Mouse (Mus musculus) retina, postnatal 7 days (tissue): ENCODE data around the gene Igsf3.
A peak's percentile ranks its signal among the peaks of the same experiment; 100 is the strongest.

ENCODE experiments used
- DNase-seq: peaks from one replicate; pipeline ENCODE4 v3.0.0-alpha.2; 2012; ENCODE audit warnings: low read depth, low spot score

Gene Igsf3

DNA sequence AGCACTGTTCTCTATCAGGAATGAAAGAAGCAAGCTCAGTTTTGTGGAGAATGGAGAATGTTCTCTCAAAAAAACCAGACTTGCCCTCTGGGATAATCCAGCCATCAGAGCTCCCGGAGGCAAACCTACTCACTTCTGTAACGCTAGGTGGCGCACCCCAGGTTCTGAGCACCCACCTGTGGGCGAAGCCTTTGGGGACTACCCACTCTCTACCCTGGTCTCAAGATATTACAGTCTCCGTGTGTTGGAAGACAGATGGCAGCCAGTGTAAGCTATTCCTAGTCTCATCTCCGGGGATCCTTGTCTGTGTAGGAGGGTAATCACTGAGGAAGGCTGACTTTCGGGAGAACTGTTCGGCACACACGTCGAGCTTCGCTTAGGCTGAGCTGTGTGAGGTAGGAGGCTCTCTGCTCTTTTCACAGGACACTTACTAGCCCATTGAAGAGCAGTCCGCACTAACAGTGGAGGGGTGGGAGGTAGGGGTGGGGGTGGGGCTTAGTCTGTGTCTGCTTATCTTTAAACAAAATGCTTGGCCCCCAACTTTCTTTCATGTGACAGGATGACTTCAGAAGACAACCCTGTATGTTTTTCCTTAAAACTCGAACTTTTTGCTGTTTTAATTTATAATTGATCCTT lies 4.4 kb upstream of the Igsf3 start:
- no peak for DNase-seq

DNA sequence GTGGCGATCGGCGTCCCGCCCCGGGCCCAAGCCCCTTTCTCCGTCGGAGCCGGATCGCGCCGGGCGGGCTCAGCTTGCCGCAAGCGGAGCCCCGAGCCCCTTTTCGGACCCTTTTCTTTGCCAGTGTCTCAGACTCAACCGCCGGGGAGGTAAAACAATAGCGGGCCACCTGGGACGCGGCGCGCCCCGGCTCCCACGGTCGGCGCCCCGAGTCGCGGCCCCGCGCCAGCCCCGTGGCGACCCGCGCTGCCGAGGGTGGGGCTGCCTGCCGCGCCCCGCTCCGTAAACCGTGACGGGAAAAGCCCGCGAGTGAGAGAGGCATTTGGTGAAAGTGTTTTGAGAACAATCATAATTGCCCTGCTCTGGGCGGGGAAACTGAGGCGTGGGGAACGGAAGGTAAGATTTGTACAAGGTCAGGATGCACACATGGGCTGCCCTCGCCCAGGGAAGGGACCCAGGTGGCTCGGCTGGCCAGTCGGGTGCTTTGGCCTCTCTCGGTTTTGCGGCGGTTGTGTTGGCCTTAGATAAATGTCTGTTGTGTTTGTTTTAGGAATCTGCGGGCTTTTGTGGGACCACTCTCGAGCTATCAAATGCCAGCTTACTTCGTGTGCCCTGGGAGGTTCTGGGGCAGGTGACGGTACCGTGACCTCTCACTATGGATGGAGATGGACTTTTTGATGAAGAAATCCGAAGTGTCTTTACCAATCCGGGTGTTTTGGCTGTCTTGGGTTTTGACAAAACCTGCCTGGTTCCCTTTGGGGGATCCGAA lies 557 bp downstream of the Igsf3 start:
- DNase-seq, result no peak

DNA sequence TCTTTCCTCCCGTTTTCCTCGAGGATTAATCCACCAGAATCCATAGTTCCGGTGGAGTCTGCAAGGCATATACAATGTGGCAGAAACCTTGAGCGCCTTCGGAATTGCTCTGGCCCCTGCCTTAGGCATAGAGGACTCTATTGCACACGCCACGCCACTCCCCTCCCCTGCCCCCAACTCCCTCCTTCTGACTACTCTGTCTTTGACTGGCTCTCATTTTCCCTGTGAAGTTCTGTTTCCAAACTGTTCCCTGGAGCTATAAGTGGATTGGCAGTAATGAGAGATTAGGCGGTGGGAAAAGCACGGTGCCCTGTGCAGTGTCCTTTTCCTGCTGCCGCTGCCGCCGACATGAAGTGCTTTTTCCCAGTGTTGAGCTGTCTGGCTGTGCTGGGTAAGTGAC lies 1.2 kb downstream of the Igsf3 start:
- no peak for DNase-seq

DNA sequence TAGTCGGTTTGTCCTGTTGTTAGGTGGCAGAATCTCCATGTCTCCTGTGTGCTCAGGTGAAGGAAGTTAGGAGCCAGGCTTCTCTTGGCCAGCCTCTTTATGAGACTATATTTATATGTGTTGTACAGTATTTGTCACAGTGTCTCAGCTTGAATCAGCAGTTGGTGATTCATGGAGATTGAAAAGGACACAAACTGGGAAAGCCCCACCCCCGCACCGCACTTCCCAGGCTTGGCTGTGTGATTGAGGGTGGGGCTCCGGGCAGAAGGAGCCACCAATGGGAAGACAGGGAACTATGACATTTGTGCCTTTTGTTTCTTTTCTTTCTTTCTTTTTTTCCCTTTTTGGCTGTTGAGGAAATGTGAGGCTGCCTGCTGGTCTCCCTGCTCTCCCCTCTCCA lies 2.9 kb downstream of the Igsf3 start:
- no peak for DNase-seq

DNA sequence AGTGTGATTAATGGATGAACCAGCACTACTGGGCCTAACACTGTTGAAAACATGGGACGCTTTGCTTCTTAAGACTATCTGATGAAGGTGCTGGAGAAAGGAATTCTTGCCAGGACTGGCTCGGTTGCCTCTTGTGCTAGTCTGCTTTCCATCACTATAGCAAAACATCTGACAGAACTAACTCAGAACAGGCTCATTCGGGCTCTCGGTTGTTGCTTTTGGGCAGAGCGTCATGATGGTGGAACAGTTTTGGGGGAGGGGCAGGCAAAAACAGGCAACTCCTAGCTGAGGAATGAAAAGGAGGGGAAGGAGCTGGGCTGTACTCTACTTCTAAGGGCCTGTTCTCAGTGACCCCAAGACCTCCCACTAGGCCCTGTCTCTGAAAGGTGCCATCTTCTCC lies 4.8 kb downstream of the Igsf3 start:
- no peak for DNase-seq

DNA sequence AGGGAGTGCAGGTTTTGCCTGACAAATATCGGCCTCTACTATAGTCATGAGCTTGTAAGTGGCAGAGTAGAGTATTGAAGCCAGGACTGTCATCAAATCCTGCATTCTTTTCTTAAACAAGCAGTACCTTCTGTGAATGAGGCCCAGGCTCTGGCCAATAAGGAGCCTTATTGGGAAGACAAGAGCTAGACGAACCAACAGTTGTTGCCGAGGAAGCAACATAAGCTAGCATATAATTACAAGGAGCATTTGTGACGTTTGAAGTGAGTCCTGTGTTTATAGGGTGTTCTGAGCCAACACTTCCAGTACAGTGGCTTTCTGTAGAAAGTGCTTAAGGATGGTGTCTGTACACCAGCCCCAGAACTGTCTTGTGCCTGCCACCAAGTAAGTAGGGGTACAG lies 5.9 kb downstream of the Igsf3 start:
- no peak for DNase-seq

DNA sequence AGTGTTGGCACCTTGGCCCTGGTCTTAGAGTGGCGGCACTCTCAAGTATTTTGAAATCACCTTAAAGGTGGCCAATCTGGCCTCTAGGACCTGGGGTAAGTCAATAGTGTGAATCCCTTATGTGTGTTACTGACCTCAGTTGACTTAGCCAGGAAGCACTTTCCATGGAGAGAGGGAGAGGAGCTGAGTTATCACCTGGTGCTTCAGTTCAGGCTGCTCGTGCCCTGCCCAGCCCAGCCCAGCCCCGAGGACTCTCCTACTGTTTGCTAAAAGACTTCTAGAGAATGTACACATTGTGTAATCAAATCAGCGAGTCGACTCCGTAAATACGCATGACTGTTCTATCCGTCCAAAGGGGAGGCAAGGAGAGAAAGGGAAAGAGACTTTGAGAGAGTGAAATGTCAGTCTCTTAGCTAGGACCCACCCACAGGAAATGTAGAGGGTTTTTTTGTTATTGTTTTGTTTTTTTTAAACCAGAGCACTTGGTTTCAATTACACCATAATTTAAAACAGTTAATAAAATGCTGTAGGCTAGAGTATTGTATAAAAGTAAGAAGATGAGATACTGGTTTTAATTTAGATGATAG lies 9.6 kb downstream of the Igsf3 start:
- no peak for DNase-seq

DNA sequence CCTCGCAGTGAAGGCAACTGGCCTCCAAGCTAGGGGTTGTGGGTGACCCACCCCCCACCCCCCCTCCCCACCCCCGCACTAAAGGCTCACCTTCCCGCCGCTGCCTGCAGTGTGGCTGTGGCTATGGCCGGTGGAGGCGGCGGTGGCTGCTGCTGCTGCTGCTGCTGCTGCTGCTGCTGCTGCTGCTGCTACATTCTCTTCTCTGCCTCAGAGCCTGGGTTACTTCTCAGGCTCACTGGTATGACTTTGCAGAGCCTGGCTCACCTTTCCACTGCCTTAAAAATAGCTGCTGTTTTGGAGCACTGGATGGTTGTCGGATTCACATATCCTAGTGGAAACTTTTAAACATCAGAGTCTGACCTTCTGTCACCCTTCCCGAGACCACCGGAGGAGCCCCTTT lies 11.0 kb downstream of the Igsf3 start:
- DNase-seq, result no peak

DNA sequence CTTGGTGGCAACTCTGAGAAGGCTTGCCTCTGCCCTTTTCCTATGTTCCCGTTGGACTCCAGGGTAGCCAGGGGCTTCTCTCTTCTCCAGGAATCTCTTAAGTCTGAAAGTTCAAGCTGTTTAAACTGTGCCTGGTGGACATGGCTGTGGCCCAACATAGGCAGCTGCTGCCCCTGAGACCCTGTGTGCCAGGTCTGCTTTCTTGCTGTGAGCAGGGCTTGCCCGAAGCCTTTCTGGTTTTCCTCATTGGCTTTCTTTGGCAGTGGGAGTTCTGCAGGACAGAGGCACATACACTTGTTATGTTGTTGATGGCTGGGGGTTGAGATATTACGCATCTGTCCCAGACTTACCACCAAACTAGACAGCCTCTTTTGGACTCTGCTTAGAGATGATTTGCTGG lies 12.7 kb downstream of the Igsf3 start:
- no peak for DNase-seq

DNA sequence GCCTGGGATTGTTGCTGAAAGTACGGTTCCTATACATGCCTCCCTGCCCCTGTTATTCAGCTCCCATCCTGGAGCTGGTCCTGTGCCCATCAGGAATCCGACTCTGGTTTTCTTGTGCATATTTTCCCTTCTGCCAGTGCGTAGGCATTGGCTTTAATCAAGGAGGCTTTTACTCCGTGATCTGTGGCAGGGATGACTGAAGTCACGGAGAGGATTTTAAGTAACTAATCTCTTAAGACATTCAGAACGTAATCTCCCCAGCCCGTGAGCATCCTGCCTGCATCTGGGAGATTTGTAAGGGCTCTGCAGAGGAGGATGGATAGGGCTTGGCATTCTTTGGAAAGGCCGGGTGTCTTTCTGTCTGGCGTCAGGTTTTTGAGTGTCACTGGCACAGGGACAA lies 13.6 kb downstream of the Igsf3 start:
- DNase-seq, result peak; percentile 35

DNA sequence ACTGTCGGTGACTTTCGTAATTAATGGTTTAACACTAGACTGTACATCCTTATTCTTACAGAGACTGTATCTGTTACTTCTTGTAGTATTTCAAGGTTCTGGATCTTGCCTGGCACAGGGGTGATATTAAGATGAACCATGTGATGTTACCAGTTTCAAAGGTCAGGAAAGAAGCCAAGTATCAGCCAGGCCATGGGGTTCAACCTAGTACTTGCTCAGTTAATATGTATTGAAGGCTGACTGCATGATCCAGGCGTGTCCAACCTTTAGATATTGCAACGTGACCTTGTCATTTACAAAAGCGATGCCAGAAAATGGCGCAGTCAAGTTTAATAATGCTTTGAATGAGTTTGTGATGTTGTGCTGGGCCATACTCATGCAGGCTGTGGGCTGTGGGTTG lies 15.1 kb downstream of the Igsf3 start:
- DNase-seq, result no peak

DNA sequence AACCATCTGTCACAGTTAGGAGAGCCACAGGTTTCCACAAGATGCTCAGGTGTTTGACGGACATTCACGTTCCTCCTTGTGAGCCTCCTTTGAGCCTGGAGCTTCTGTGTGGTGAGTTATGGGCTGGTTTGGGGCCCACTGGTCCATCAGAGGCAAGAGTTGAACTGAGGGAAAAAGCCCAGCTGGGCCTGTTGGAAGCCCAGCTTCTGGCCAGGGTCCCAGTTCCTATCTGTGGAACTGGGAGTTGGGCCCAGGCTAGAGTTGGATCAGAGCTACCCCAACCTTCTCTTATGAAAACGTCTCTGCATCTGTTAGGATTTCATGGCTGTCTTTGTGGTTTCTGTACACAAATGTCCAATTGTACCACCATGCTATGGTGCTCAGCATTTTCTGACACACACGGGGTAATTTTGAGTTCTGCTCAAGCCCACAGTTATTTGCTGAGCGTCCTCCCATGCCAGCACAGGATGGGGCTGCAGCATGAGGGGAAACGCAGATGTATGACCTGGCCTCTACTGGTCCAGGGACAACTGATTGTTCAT lies 16.3 kb downstream of the Igsf3 start:
- no peak for DNase-seq

DNA sequence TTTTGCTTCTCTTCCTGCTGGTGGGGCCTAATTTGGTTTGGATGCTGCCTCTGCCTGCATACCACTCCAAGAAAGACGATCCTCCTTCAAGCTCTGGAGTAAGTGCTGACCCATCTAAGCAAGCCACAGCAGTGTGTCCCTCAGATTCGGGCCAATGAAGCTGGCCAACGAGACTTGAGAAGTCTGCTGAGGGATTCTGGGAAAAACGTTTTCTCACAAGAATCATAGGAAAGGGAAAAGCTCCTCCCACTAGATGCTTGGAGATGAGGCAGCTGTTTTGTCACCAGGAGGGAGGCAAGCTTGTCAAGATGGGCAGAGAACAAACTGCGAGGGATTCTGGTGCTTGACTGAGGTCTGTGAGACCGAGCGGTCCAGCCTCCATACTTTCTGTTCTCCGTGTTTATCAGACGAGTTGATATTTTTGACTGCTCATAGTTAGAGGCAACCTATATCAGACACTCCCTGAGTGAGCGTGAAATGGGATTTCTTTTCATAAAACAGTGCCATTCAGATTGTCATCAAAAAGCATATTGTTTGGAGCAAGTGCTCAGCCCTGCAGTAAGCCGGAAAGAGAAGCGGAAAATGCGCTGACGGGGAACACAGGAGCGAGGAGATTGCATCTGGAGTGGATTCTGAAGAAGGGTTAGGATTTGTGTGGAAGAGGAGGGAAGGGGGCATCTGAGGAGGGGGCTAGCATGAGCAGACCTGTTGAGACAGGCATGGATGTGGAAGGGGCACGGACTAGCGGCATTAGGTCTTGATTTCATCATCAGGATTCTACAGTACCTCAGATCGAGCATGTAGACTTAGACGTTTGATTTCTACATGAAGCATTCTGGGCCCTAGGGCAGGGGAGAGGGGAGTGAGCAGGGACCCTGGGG lies 17.0 kb downstream of the Igsf3 start:
- no peak for DNase-seq

DNA sequence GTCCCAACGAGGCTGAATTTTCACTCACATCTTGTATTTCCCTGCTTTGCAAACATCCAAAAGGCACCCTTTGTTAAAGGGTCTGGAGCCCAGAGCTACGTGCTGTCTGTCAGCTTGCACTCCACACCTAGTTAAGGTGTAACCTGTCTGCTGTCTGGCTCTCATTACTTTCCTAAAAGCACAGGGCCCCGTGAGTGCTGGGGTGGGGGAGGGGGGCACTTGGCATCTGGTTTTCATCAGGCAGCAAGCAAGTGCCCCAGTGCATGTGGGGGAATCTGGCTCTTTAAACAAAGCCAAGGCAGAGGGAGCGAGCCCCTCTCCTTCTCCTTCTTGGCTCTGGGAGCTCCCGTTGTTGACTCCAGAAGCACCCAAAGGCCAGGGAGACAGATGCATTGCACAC lies 18.5 kb downstream of the Igsf3 start:
- DNase-seq, result no peak

DNA sequence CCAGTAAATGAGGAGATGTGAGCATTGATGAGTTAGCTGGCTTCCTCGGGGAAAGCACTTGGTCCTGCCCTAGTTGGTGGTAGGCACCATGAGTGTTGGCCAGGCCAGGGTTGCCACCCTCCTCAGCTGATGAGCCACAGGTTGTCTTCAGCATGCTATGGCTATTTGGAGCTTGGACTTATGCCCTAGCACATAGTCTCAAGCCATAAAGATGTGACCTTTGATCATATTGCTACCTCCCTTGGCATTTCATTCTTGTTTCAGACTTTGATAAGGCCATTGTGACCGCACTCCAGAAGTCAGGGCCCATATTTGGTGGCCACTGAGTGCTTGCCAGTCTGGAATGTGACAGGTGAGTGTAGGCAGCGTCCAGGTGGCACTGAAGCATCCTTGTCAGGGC lies 19.2 kb downstream of the Igsf3 start:
- no peak for DNase-seq

DNA sequence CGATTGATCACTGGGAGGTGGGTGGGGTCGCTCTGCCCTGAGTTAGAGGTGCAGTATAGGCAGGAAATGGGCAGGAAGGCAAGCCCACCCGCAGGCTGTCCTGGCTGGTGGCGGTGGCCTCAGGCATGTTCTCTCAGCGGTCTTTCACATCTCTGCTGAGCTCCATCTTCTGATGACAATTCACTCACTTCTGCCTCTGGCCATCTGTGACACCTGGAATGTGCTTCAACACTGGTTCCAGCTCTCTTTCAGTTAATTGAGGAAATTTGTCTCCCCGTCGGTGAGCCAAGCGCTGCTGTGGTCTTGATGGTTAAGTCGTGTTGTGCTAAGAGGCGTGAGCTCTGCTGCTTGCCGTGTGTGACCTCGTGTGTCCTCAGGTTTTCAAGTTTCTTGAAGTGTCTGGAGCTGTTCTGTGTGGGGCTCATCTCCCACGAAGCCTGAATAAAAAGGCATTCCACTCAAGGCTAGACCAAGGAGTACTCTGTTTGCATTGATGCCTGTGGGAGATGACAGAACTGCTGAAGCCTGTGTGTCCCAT lies 19.9 kb downstream of the Igsf3 start:
- no peak for DNase-seq

DNA sequence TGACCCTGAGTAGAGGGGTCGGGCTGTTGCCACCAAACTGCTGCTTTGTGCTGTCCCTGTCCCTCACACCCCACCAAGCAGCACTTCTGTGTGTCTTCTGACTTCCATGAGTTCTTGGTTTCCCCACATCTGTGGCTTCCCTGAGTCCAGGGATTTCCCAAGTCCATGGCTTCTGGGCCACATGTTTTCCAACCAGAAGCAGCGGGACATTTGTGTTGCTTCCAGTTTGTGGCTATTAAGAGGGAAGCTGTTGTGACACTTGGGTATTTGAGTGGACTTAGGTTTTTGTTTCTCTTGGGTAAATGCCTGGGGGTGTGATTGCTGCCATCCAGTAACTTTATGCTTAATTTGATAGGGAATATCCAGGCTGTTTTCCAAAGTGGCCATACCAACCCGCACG lies 20.5 kb downstream of the Igsf3 start:
- DNase-seq, result no peak

DNA sequence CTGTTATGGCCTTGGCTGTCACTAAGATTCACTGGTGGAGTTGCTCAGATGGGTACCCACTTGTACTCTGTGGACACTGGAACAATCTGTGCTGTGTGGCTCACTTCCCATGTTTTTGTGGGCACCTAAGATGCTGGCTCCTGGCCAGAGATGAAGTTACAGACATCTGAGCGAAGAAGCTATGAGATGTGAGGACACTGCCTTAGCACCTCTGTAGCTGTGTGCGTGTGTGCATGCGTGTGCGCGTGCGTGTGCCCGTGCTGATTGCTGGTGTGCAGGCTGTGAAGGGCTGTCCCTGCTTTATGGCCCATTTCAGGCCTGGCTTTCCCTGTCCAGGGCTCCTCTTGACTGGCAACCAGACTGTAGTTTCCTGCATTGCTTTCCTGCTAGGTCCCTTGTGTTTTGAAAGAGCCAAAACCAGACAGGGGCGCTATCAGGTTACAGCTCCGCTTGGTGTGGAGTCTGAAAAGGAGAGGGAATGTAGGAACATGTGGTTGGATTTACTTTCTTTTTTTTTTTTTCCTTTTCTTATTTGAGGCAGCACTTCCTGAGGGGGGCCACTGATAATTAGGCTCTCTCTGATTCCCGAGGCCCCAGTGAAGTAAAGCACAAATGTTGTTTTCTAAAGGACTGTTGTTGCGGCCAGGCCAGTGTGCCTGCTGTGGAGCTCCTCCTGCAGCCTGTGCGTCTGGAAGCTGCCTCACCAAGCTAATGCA lies 21.3 kb downstream of the Igsf3 start:
- DNase-seq, result no peak

DNA sequence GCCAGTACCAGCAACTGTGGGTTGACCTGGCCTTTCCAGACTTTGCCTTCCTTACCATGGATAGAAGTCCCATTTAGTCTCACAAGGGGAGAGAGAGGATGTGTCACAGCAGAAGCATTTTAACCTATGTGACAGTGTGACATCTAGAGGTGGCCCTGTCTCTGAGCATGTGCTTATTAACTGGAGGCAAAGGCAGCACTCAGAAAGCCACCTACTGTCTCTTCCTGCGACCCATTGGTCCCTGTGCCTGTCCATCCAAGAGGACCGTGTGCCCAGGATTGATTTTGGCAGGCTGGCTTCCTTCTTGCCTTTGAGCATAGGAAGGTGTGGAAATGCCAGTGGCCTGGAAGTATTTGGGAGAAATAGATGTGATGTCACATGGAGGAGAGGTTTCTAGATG lies 22.0 kb downstream of the Igsf3 start:
- no peak for DNase-seq

DNA sequence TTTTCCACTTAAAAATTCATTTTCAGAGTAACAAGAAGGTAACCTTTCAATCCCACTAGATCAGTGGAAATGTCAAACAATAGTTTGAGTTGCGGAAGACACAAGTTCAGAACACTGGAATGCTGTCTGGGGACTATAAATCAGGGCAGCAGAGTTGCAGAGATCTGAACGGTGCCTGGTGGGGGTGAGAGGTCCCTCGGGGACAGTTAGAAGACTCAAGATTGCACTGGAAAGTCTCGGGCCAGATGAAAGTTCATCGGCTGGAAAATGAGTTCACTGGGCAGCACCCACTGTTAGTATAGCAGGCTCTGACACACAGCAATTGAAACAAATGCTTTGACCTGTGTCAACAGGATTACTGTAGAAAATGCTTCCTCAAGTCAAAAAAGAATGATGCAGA lies 24.6 kb downstream of the Igsf3 start:
- no peak for DNase-seq
